Mouse (Mus musculus) induced T-regulatory cell, adult 2 months (primary cell): Measurements from ENCODE around the gene Ifrd2.
A peak's percentile ranks its signal among the peaks of the same experiment; 100 is the strongest.

Source experiments
- DNase-seq: peaks from one replicate; pipeline ENCODE4 v3.0.0-alpha.2; 2012; ENCODE audit warnings: low read depth

Gene Ifrd2

GRCm38 (mm10) chr9:107586974-107587832 is at the start of gene Ifrd2:
Gene Ifrd2 (plus strand): TSS chr9:107587642.
- peak; percentile 98 for DNase-seq

- no peak for DNase-seq
Observed at GRCm38 (mm10) chr9:107538231-107538630, 49.2 kb upstream of the Ifrd2 start.

- DNase-seq, result no peak
Observed at GRCm38 (mm10) chr9:107538711-107539110, 48.7 kb upstream of the Ifrd2 start.

GRCm38 (mm10) chr9:107539940-107540339 is 47.5 kb upstream of the Ifrd2 start:
- no peak for DNase-seq

- no peak for DNase-seq
Observed at GRCm38 (mm10) chr9:107540420-107540819, 47.0 kb upstream of the Ifrd2 start.

GRCm38 (mm10) chr9:107541005-107541404 is 46.4 kb upstream of the Ifrd2 start:
- no peak for DNase-seq

- peak; percentile 97 for DNase-seq
Observed at GRCm38 (mm10) chr9:107541474-107542351, 45.7 kb upstream of the Ifrd2 start, which contains the start of the genes Cyb561d2 and Nprl2. Gene Cyb561d2 (minus strand): TSS chr9:107542193. Gene Nprl2 (plus strand): TSS chr9:107542226.

- DNase-seq, result no peak
Observed at GRCm38 (mm10) chr9:107542352-107542686, 45.1 kb upstream of the Ifrd2 start.

GRCm38 (mm10) chr9:107542721-107543120 is 44.7 kb upstream of the Ifrd2 start:
- peak; percentile 16 for DNase-seq

GRCm38 (mm10) chr9:107543299-107543698 is 44.1 kb upstream of the Ifrd2 start:
- DNase-seq, result no peak

- DNase-seq, result no peak
Observed at GRCm38 (mm10) chr9:107544196-107544700, 43.2 kb upstream of the Ifrd2 start.

- no peak for DNase-seq
Observed at GRCm38 (mm10) chr9:107544729-107545128, 42.7 kb upstream of the Ifrd2 start.

- no peak for DNase-seq
Observed at GRCm38 (mm10) chr9:107545199-107545598, 42.2 kb upstream of the Ifrd2 start.

GRCm38 (mm10) chr9:107545602-107546001 is 41.8 kb upstream of the Ifrd2 start:
- DNase-seq, result peak; percentile 91

- DNase-seq, result peak; percentile 94
Observed at GRCm38 (mm10) chr9:107547026-107547425, 40.4 kb upstream of the Ifrd2 start, which contains the start of gene Zmynd10. Gene Zmynd10 (plus strand): TSS chr9:107547298.

GRCm38 (mm10) chr9:107547957-107548356 is 39.5 kb upstream of the Ifrd2 start:
- DNase-seq, result no peak

- no peak for DNase-seq
Observed at GRCm38 (mm10) chr9:107548820-107549219, 38.6 kb upstream of the Ifrd2 start.

GRCm38 (mm10) chr9:107549297-107550074 is 38.0 kb upstream of the Ifrd2 start:
- no peak for DNase-seq

- DNase-seq, result no peak
Observed at GRCm38 (mm10) chr9:107550491-107551116, 36.8 kb upstream of the Ifrd2 start.

- DNase-seq, result peak; percentile 93
Observed at GRCm38 (mm10) chr9:107551117-107551889, 36.1 kb upstream of the Ifrd2 start, which contains the start of gene Rassf1. Gene Rassf1 (plus strand): TSS chr9:107551555.
